ENCODE assay signal across 11 mouse cellular contexts in the genomic region with DNA sequence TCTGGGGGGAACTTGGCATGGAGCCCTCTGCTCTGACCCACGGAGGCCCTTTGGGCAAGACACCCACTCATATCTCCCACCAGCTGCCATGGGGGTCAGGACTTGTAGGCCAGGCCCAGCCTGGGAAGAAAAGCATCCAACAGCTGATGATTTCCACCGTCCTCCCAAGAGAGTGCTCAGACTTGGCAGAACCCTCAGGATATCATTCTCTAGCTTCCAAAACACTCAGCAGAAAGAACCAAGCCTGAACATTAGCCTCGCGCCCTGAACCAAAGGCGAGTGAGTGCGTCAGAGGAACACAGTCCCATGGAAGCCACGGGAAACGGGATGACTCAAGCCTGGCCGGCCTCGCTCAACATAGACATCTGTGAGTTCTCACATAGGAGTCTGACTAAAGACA. TPM values are rescaled to one million over a fixed set of nuclear protein-coding genes. Genes with fewer than 3 reads are reported as not detected.
DNase-seq lines count a peak whose midpoint lies in the region; ATAC-seq lines count a peak whose summit lies in the region.
"Had no signal": no experiment of that assay in that cellular context is flagged by ENCODE, and none has a peak within 500 bp of the region (broad histone marks: within the 10 kb centered on the region; RNA-seq: fewer than 3 reads in every experiment).

No protein-coding gene starts in this region.

- peak; percentile 99 for DNase-seq in heart, adult 11 months
- DNase-seq in heart, embryonic 10.5 days (ENCODE audit: low spot score) = no peak
- DNase-seq in gastrocnemius, postnatal 4 days (ENCODE audit: low spot score in 2 of 2) = peak; percentile 48 to 77
- DNase-seq in kidney, adult 9 months = peak; percentile 59
- peak; percentile 79 for DNase-seq in skeletal muscle tissue, adult 2 months (ENCODE audit: low read depth, low spot score)
- no peak for DNase-seq in layer of hippocampus, adult 11-12 months (ENCODE audit: low spot score)
- DNase-seq: thymus, postnatal 36 days had no signal

- ATAC-seq in midbrain, embryonic 13.5 days = no peak
- ATAC-seq in liver, embryonic 12.5 days = no peak
- ATAC-seq: activated CD4-positive, CD25-positive, alpha-beta regulatory T cell, adult 4 months had no signal

- H3K27me3 ChIP-seq in heart, embryonic 10.5 days (ENCODE audit: insufficient read depth, poor library complexity, severe bottlenecking) = no peaks in the 10 kb centered on the region
- no peaks in the 10 kb centered on the region for H3K27me3 ChIP-seq in midbrain, embryonic 13.5 days
- no peaks in the 10 kb centered on the region for H3K27me3 ChIP-seq in liver, embryonic 12.5 days (replicated peaks)
- H3K27me3 ChIP-seq: liver, embryonic 15.5 days had no signal

- peaks cover 70% of the 10 kb centered on the region for H3K4me1 ChIP-seq in heart, embryonic 10.5 days
- no peaks in the 10 kb centered on the region for H3K4me1 ChIP-seq in midbrain, embryonic 13.5 days (replicated peaks)
- peaks cover 4% of the 10 kb centered on the region; the same call in 1 of the 2 replicates for H3K4me1 ChIP-seq in liver, embryonic 12.5 days
- H3K4me1 ChIP-seq: liver, embryonic 15.5 days had no signal

- H3K4me2 ChIP-seq in midbrain, embryonic 13.5 days (replicated peaks) = no peak overlapping the region
- no peak overlapping the region for H3K4me2 ChIP-seq in liver, embryonic 12.5 days
- H3K4me2 ChIP-seq: liver, embryonic 15.5 days had no signal

- no peaks in the 10 kb centered on the region for H3K9me3 ChIP-seq in heart, embryonic 10.5 days
- no peaks in the 10 kb centered on the region for H3K9me3 ChIP-seq in midbrain, embryonic 13.5 days
- no peaks in the 10 kb centered on the region for H3K9me3 ChIP-seq in liver, embryonic 12.5 days (replicated peaks)
- H3K9me3 ChIP-seq: liver, embryonic 15.5 days had no signal

- no peak overlapping the region for H3K4me3 ChIP-seq in heart, embryonic 10.5 days
- H3K4me3 ChIP-seq in midbrain, embryonic 13.5 days (replicated peaks) = no peak overlapping the region
- H3K4me3 ChIP-seq in liver, embryonic 12.5 days = no peak overlapping the region
- H3K4me3 ChIP-seq: liver, embryonic 15.5 days had no signal

- no peak overlapping the region; the same call in 1 of the 2 replicates for H3K27ac ChIP-seq in heart, embryonic 10.5 days
- no peak overlapping the region for H3K27ac ChIP-seq in midbrain, embryonic 13.5 days
- H3K27ac ChIP-seq in liver, embryonic 12.5 days = no peak overlapping the region
- H3K27ac ChIP-seq: liver, embryonic 15.5 days had no signal

- H3K36me3 ChIP-seq in heart, embryonic 10.5 days = no peaks in the 10 kb centered on the region
- H3K36me3 ChIP-seq in midbrain, embryonic 13.5 days = no peaks in the 10 kb centered on the region
- H3K36me3 ChIP-seq in liver, embryonic 12.5 days = no peaks in the 10 kb centered on the region
- H3K36me3 ChIP-seq: liver, embryonic 15.5 days had no signal

- H3K9ac ChIP-seq in midbrain, embryonic 13.5 days (replicated peaks) = no peak overlapping the region
- H3K9ac ChIP-seq in liver, embryonic 12.5 days = no peak overlapping the region
- H3K9ac ChIP-seq: liver, embryonic 15.5 days had no signal

- WGBS in heart, embryonic 10.5 days = 89% methylated on average over 10 of the region's 10 CpGs
- 94% methylated on average over 10 of the region's 10 CpGs for WGBS in midbrain, embryonic 13.5 days
- 78% methylated on average over 10 of the region's 10 CpGs for WGBS in liver, embryonic 12.5 days (ENCODE audit: insufficient replicate concordance)

RNA-seq across cellular contexts. Expression of a gene that starts 25.4 kb away (rescaled TPM):
- polyA plus RNA-seq in heart, embryonic 10.5 days (2016; fragmentation: Nextera tagmentation; extraction: Ambion mirVana) = 34.7 and 53.3 TPM in 2 replicates
- 100 to 1,000 TPM; 118 to 134 TPM for total RNA-seq in gastrocnemius, postnatal 4 days (2021)
- 16.4 and 18.4 TPM in 2 replicates for polyA plus RNA-seq in midbrain, embryonic 13.5 days (2015; fragmentation: Nextera tagmentation; extraction: Ambion mirVana)
- polyA plus RNA-seq in liver, embryonic 12.5 days (2016; fragmentation: Nextera tagmentation; extraction: Ambion mirVana) = 5.0 and 5.2 TPM in 2 replicates

Comparison
In these comparisons a context has a peak if more than half of its experiments do, and no peak if none do; other contexts are left out.
1. DNase-seq: peak in heart, adult 11 months (single experiment), gastrocnemius, postnatal 4 days (2 of 2), kidney, adult 9 months (single experiment) and skeletal muscle tissue, adult 2 months (single experiment); none in heart, embryonic 10.5 days (single experiment) and layer of hippocampus, adult 11-12 months (single experiment).